Mouse (Mus musculus) testis, adult 2 months (tissue): ENCODE measurements at regions not wholly inside any gene's neighbourhood (a gene's known extent, or its start where the extent isn't known, plus 50 kb on each side); places are given as distances from the start of the nearest gene placed in this dataset.

Experiments
- H3K27ac ChIP-seq: fragments of 200-500 bp; 2 replicates; pipeline ENCODE4 v1.5.1; 2012; ENCODE audit warnings: low read depth, low read length; ENCODE audit not compliant: control insufficient read depth, insufficient read depth
- H3K27me3 ChIP-seq: fragments of 200-500 bp; 2 replicates; pipeline ENCODE4 v1.6.1; 2012; ENCODE audit warnings: mild to moderate bottlenecking, low read length, moderate library complexity; ENCODE audit not compliant: control insufficient read depth, insufficient read depth
- H3K36me3 ChIP-seq: fragments of 200-500 bp; 2 replicates; pipeline ENCODE4 v1.6.1; 2012; ENCODE audit warnings: mild to moderate bottlenecking, low read length; ENCODE audit not compliant: control insufficient read depth, insufficient read depth
- H3K4me1 ChIP-seq: fragments of 200-500 bp; 2 replicates; pipeline ENCODE4 v1.6.1; 2012; ENCODE audit warnings: low read length; ENCODE audit not compliant: control insufficient read depth, insufficient read depth
- H3K4me3 ChIP-seq: fragments of 200-500 bp; 2 replicates; pipeline ENCODE4 v1.5.1; 2012; ENCODE audit warnings: low read depth, mild to moderate bottlenecking, low read length, moderate library complexity, mixed read lengths; ENCODE audit not compliant: control insufficient read depth
- CTCF ChIP-seq: fragments of 200-500 bp; IDR thresholded peaks from 2 replicates; pipeline ENCODE4 v1.5.1; 2012; ENCODE audit warnings: low read depth, mild to moderate bottlenecking, inconsistent platforms, low read length, moderate library complexity; ENCODE audit not compliant: control insufficient read depth, insufficient read depth, insufficient replicate concordance
- POLR2A ChIP-seq: fragments of 200-500 bp; IDR thresholded peaks from 2 replicates; pipeline ENCODE4 v1.6.1; 2012; ENCODE audit warnings: low read depth, mild to moderate bottlenecking, inconsistent platforms, low read length, moderate library complexity; ENCODE audit not compliant: control insufficient read depth

DNA sequence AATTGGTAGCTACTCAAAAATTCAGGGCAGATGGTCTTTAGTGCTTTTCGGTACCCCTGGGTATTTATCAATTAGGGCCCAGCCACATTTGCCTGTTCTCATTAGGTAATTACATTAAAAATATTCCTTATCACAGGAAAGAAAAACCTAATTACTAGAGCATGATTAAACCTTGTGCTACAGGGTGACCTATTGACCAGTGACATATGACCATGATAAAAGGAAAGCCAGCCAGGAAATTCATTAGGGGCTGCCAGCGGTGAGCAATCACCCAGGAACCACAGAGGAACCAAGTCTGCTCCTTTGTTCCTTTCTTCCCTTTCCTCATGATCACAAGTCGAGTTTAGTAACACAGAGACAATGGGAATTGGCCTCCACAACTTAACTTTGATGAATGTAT lies 394.4 kb upstream of the Prickle1 start:
- TF ChIP-seq POLR2A (no peak), CTCF (no peak)
- H3K36me3 ChIP-seq, result no peaks in the 10 kb centered on the region
- H3K27ac ChIP-seq, result no peak overlapping the region
- H3K4me3 ChIP-seq, result no peak overlapping the region
- H3K4me1 ChIP-seq, result no peaks in the 10 kb centered on the region
- H3K27me3 ChIP-seq, result no peaks in the 10 kb centered on the region

DNA sequence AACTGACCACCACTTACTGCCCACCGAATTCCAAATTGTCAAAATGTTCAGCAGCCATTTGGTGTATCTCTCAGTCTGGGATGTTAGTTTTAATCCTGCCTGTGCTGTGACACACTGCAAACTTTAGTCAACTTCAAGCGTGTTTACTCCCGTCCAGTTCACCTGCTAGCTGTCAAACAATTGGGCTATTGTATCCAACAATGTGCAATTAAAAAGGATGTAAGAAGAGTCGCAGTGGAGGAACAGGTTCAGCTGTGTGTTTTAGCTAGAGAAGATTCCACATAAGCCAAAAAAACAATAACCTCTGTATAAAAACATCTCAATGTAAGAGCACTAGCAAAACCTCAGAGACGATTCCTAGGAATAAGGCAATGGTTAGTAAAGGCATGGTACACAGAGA lies 392.7 kb upstream of the Prickle1 start:
- no peaks in the 10 kb centered on the region for H3K27me3 ChIP-seq
- H3K36me3 ChIP-seq, result no peaks in the 10 kb centered on the region
- H3K4me3 ChIP-seq, result no peak overlapping the region
- no peak overlapping the region for H3K27ac ChIP-seq
- H3K4me1 ChIP-seq, result no peaks in the 10 kb centered on the region
- TF ChIP-seq CTCF (no peak), POLR2A (no peak)

DNA sequence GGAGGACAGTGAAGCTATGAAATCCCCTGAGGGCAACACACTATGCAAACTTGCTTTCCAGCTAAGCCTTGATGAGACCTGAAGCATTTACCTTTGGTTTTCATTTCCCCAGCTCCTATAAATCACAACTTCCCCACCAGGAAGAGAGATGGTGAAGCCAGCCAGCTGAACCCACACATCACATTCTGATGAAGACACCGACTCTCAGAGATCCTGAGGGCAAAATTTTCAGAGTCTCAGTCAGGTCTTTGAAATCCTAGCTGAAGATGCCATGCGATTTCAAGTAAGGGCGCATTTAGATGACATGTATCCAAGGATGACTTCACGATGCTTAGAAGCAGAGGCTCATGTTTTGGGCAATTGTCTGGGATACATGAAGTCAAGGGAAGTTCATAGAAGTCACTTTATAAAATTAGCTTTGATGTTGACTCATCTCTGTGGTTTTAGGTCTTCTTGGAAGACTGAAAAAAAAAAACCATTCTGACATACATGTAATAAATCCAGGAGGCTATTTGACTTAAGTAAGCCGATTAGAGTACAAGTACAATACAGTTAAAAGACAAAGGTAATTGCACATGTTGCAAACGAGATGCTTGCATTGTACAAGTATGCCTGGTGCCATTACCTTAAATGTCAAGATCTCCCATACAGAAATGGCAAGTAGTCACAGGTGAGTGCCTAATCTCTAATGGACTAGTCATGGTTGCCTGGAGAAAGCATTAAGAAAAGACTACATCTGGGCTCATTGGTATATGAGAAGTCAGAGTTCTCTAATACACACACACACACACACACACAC lies 391.1 kb upstream of the Prickle1 start:
- H3K27ac ChIP-seq, result no peak overlapping the region
- TF ChIP-seq POLR2A, result no peak
- TF ChIP-seq CTCF, result no peak
- H3K4me3 ChIP-seq, result no peak overlapping the region
- no peaks in the 10 kb centered on the region for H3K27me3 ChIP-seq
- H3K36me3 ChIP-seq, result no peaks in the 10 kb centered on the region
- H3K4me1 ChIP-seq, result no peaks in the 10 kb centered on the region

DNA sequence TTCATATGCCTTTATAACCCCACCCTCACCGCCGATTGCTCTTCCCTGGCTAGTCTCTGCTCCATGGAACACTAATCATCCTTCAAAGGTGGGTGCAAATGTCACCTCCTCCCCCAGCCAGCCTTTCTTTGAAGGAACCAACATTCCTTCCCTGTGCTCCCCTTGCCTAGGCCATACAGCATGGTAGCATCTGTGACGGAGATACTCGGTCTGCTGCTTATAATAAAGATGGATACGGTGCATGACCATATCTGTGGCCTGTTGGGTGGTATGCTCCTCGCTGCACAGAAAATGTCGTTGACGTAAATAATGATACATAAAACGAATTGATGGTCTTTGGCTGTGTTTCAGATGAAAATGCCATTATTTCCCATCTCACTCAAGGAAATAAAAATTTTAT lies 386.4 kb upstream of the Prickle1 start:
- no peak for TF ChIP-seq CTCF
- TF ChIP-seq POLR2A, result no peak
- Histone ChIP-seq H3K27me3 (no peaks in the 10 kb centered on the region), H3K27ac (no peak overlapping the region), H3K4me1 (no peaks in the 10 kb centered on the region), H3K4me3 (no peak overlapping the region), H3K36me3 (no peaks in the 10 kb centered on the region)

DNA sequence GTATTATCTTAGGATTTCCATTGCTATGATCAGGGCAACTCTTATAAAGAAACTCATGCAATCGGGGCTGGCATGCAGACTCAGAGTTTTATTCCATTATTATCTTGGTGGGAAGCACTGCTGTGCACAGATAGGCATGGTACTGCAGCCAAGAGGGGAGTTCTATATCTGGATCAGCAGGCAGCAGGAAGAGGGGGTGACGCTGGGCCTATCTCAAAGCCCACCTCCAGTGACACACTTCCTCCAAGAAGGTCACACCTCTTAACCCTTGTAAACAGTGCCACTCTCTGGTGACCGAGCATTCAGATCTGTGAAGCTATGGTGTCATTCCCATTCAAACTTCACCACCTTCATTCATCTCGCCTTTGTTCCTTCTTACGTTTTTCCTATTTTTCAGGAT lies 381.8 kb upstream of the Prickle1 start:
- TF ChIP-seq CTCF (no peak), POLR2A (no peak)
- Histone ChIP-seq H3K36me3 (no peaks in the 10 kb centered on the region), H3K27me3 (no peaks in the 10 kb centered on the region), H3K4me1 (no peaks in the 10 kb centered on the region), H3K27ac (no peak overlapping the region), H3K4me3 (no peak overlapping the region)

DNA sequence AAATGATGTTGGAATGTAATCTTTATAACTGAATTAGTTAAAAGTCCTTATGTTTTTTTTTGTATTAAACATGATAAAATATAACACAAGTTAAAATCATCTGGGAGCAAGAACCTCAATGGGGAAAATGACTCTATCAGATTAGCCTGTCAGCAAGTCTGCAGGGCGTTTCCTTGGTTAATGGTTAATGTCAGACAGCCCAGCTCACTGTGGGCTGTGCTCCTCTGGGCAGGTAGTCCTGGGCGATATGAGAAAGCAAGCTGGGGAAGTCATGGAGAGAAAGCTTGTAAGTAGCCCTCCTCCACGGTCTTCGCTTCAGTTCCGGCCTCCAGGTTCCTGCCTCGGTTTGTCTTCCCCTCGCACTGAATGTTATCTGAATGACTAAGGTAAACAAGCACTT lies 379.0 kb upstream of the Prickle1 start:
- no peak for TF ChIP-seq POLR2A
- no peak for TF ChIP-seq CTCF
- no peak overlapping the region for H3K4me3 ChIP-seq
- H3K4me1 ChIP-seq, result no peaks in the 10 kb centered on the region
- H3K27me3 ChIP-seq, result no peaks in the 10 kb centered on the region
- no peak overlapping the region for H3K27ac ChIP-seq
- H3K36me3 ChIP-seq, result no peaks in the 10 kb centered on the region

DNA sequence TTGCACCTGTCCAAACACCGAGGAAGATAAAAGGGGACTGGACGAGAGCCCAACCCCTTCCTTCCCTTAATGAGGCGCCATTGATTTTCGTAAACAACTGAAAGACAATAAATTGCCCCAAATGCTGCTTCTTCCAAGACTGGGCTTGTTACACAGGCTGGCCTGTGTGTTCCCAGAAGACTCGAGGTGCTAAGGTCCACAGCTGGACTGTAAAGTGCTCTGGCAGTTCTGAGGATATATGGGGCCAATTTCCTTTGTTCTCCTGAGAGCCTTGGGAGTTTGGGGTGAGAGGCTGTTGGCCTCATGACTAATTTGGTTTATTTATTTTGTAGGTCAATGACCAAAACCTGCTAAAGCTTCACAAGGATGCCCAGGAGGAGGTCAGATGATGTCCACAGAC lies 377.3 kb upstream of the Prickle1 start:
- Histone ChIP-seq H3K4me3 (no peak overlapping the region), H3K36me3 (no peaks in the 10 kb centered on the region), H3K27me3 (no peaks in the 10 kb centered on the region), H3K27ac (no peak overlapping the region), H3K4me1 (no peaks in the 10 kb centered on the region)
- no peak for TF ChIP-seq POLR2A
- no peak for TF ChIP-seq CTCF
